Mouse (Mus musculus): ENCODE measurements at regions not wholly inside any gene's neighbourhood (a gene's known extent, or its start where the extent isn't known, plus 50 kb on each side); places are given as distances from the start of the nearest gene placed in this dataset.

GRCm38 (mm10) chr8:76381643-76382042 lies 517.6 kb upstream of the Nr3c2 start:
- Histone ChIP-seq H3K9ac (ENCODE audit: low read depth, low read length) (no peak overlapping the region), H3K9me3 (ENCODE audit: control insufficient read depth) (no peaks in the 10 kb centered on the region), H3K4me1 (replicated peaks; ENCODE audit: control insufficient read depth, insufficient read depth, low read length) (no peaks in the 10 kb centered on the region), H3K4me3 (ENCODE audit: low read depth, low read length) (no peak overlapping the region), H3K4me2 (replicated peaks; ENCODE audit: low read depth) (no peak overlapping the region), H3K27me3 (replicated peaks; ENCODE audit: control insufficient read depth, insufficient read depth, low read length) (no peaks in the 10 kb centered on the region), H3K27ac (ENCODE audit: low read depth, low read length) (no peak overlapping the region), H3K36me3 (ENCODE audit: control insufficient read depth, insufficient read depth) (no peaks in the 10 kb centered on the region)
- TF ChIP-seq CTCF (IDR thresholded peaks at IDR 0.05; ENCODE audit: low read depth) = no peak
- WGBS = 48% methylated on average over 2 of the region's 2 CpGs
- ATAC-seq = no peak

GRCm38 (mm10) chr8:76383583-76384281 lies 515.5 kb upstream of the Nr3c2 start:
- no peaks in the 10 kb centered on the region for H3K9me3 ChIP-seq (ENCODE audit: control insufficient read depth)
- no peak overlapping the region for H3K9ac ChIP-seq (ENCODE audit: low read depth, low read length)
- H3K4me3 ChIP-seq (ENCODE audit: low read depth, low read length) = no peak overlapping the region
- whole genome bisulfite sequencing = 73% methylated on average over 5 of the region's 5 CpGs
- H3K27me3 ChIP-seq (replicated peaks; ENCODE audit: control insufficient read depth, insufficient read depth, low read length) = no peaks in the 10 kb centered on the region
- H3K4me1 ChIP-seq (replicated peaks; ENCODE audit: control insufficient read depth, insufficient read depth, low read length) = no peaks in the 10 kb centered on the region
- H3K4me2 ChIP-seq (replicated peaks; ENCODE audit: low read depth) = no peak overlapping the region
- ATAC-seq = no peak
- no peaks in the 10 kb centered on the region for H3K36me3 ChIP-seq (ENCODE audit: control insufficient read depth, insufficient read depth)
- no peak for TF ChIP-seq CTCF (IDR thresholded peaks at IDR 0.05; ENCODE audit: low read depth)
- no peak overlapping the region for H3K27ac ChIP-seq (ENCODE audit: low read depth, low read length)

GRCm38 (mm10) chr8:76384282-76384637 lies 515.0 kb upstream of the Nr3c2 start:
- H3K36me3 ChIP-seq (ENCODE audit: control insufficient read depth, insufficient read depth) = no peaks in the 10 kb centered on the region
- no peak overlapping the region for H3K27ac ChIP-seq (ENCODE audit: low read depth, low read length)
- H3K4me1 ChIP-seq (replicated peaks; ENCODE audit: control insufficient read depth, insufficient read depth, low read length) = no peaks in the 10 kb centered on the region
- no peak for ATAC-seq
- no peak overlapping the region for H3K4me2 ChIP-seq (replicated peaks; ENCODE audit: low read depth)
- 82% methylated on average over 5 of the region's 5 CpGs for WGBS
- H3K9ac ChIP-seq (ENCODE audit: low read depth, low read length) = no peak overlapping the region
- no peak for TF ChIP-seq CTCF (IDR thresholded peaks at IDR 0.05; ENCODE audit: low read depth)
- no peak overlapping the region for H3K4me3 ChIP-seq (ENCODE audit: low read depth, low read length)
- H3K9me3 ChIP-seq (ENCODE audit: control insufficient read depth) = no peaks in the 10 kb centered on the region
- no peaks in the 10 kb centered on the region for H3K27me3 ChIP-seq (replicated peaks; ENCODE audit: control insufficient read depth, insufficient read depth, low read length)

- Histone ChIP-seq H3K36me3 (ENCODE audit: control insufficient read depth, insufficient read depth) (no peaks in the 10 kb centered on the region), H3K9me3 (ENCODE audit: control insufficient read depth) (no peaks in the 10 kb centered on the region), H3K4me2 (replicated peaks; ENCODE audit: low read depth) (no peak overlapping the region), H3K27ac (ENCODE audit: low read depth, low read length) (no peak overlapping the region), H3K27me3 (replicated peaks; ENCODE audit: control insufficient read depth, insufficient read depth, low read length) (no peaks in the 10 kb centered on the region), H3K4me1 (replicated peaks; ENCODE audit: control insufficient read depth, insufficient read depth, low read length) (no peaks in the 10 kb centered on the region), H3K4me3 (ENCODE audit: low read depth, low read length) (no peak overlapping the region), H3K9ac (ENCODE audit: low read depth, low read length) (no peak overlapping the region)
- ATAC-seq = no peak
- 88% methylated on average over 2 of the region's 2 CpGs for WGBS
- TF ChIP-seq CTCF (IDR thresholded peaks at IDR 0.05; ENCODE audit: low read depth) = no peak
Measured at GRCm38 (mm10) chr8:76392004-76392403, 507.2 kb upstream of the Nr3c2 start.

GRCm38 (mm10) chr8:76422459-76422858 lies 476.8 kb upstream of the Nr3c2 start:
- WGBS = 94% methylated on average over 1 of the region's 1 CpGs
- Histone ChIP-seq H3K4me3 (ENCODE audit: low read depth, low read length) (no peak overlapping the region), H3K9ac (ENCODE audit: low read depth, low read length) (no peak overlapping the region), H3K27me3 (replicated peaks; ENCODE audit: control insufficient read depth, insufficient read depth, low read length) (no peaks in the 10 kb centered on the region), H3K36me3 (ENCODE audit: control insufficient read depth, insufficient read depth) (no peaks in the 10 kb centered on the region), H3K27ac (ENCODE audit: low read depth, low read length) (no peak overlapping the region), H3K9me3 (ENCODE audit: control insufficient read depth) (no peaks in the 10 kb centered on the region), H3K4me1 (replicated peaks; ENCODE audit: control insufficient read depth, insufficient read depth, low read length) (no peaks in the 10 kb centered on the region), H3K4me2 (replicated peaks; ENCODE audit: low read depth) (no peak overlapping the region)
- peak; percentile 50 for TF ChIP-seq CTCF (IDR thresholded peaks at IDR 0.05; ENCODE audit: low read depth)
- no peak for ATAC-seq

GRCm38 (mm10) chr8:76422861-76423532 lies 476.2 kb upstream of the Nr3c2 start:
- Histone ChIP-seq H3K9ac (ENCODE audit: low read depth, low read length) (no peak overlapping the region), H3K4me3 (ENCODE audit: low read depth, low read length) (no peak overlapping the region), H3K36me3 (ENCODE audit: control insufficient read depth, insufficient read depth) (no peaks in the 10 kb centered on the region), H3K9me3 (ENCODE audit: control insufficient read depth) (no peaks in the 10 kb centered on the region), H3K27me3 (replicated peaks; ENCODE audit: control insufficient read depth, insufficient read depth, low read length) (no peaks in the 10 kb centered on the region), H3K4me2 (replicated peaks; ENCODE audit: low read depth) (no peak overlapping the region), H3K27ac (ENCODE audit: low read depth, low read length) (no peak overlapping the region), H3K4me1 (replicated peaks; ENCODE audit: control insufficient read depth, insufficient read depth, low read length) (no peaks in the 10 kb centered on the region)
- TF ChIP-seq CTCF (IDR thresholded peaks at IDR 0.05; ENCODE audit: low read depth) = no peak
- WGBS = 86% methylated on average over 7 of the region's 7 CpGs
- ATAC-seq = no peak
